Mouse (Mus musculus) midbrain, postnatal 0 days (tissue): Measurements from ENCODE around the gene Rhoa. TPM values are rescaled to one million over a fixed set of nuclear protein-coding genes. Genes with fewer than 3 reads are reported as not detected.

Experiments used
- ATAC-seq: fragments of 200-750 bp; cut with Nextera tagmentation; 2 replicates; pipeline ENCODE4 v1.8.0; 2017; ENCODE audit warnings: moderate number of reproducible peaks, mild to moderate bottlenecking, moderate TSS enrichment, moderate library complexity; ENCODE audit not compliant: low FRiP score
- DNase-seq: peaks from one replicate; pipeline ENCODE4 v3.0.0-alpha.2; 2015; ENCODE audit warnings: low spot score
- H3K27ac ChIP-seq: fragments of 300-500 bp; sonication (generic); 2 replicates; pipeline ENCODE4 v1.5.1; 2014; ENCODE audit warnings: low read depth, mild to moderate bottlenecking, low read length, mixed read lengths
- H3K27me3 ChIP-seq: fragments of 300-500 bp; sonication (generic); 2 replicates; pipeline ENCODE4 v1.6.1; 2014; ENCODE audit warnings: low read length, control low read depth, mixed read lengths; ENCODE audit not compliant: insufficient read depth
- H3K36me3 ChIP-seq: fragments of 300-500 bp; sonication (generic); 2 replicates; pipeline ENCODE4 v1.6.1; 2014; ENCODE audit warnings: low read length, control low read depth, mixed read lengths; ENCODE audit not compliant: insufficient read depth
- H3K4me1 ChIP-seq: fragments of 300-500 bp; sonication (generic); 2 replicates; pipeline ENCODE4 v1.6.1; 2014; ENCODE audit warnings: mild to moderate bottlenecking, control low read depth, antibody characterized with exemption, low read length, mixed read lengths; ENCODE audit not compliant: insufficient read depth
- H3K4me2 ChIP-seq: fragments of 300-500 bp; sonication (generic); 2 replicates; pipeline ENCODE4 v1.6.1; 2014; ENCODE audit warnings: low read depth, mild to moderate bottlenecking, low read length, mixed read lengths; ENCODE audit not compliant: poor library complexity, severe bottlenecking
- H3K4me3 ChIP-seq: fragments of 300-500 bp; sonication (generic); 2 replicates; pipeline ENCODE4 v1.5.1; 2014; ENCODE audit warnings: low read depth, mild to moderate bottlenecking, low read length, moderate library complexity
- H3K9ac ChIP-seq: fragments of 300-500 bp; sonication (generic); replicated peaks from 2 replicates; pipeline ENCODE4 v1.6.1; 2014; ENCODE audit warnings: mild to moderate bottlenecking, low read length, moderate library complexity, mixed read lengths; ENCODE audit not compliant: poor library complexity, severe bottlenecking
- H3K9me3 ChIP-seq: fragments of 300-500 bp; sonication (generic); 2 replicates; pipeline ENCODE4 v1.6.1; 2016; ENCODE audit warnings: low read length, control low read depth
- CTCF ChIP-seq: IDR thresholded peaks from 2 replicates; pipeline ENCODE4 v1.5.1; 2016; ENCODE audit warnings: antibody characterized with exemption, mild to moderate bottlenecking
- WGBS: fragments of 180-500 bp; shearing (Covaris S2); extraction: QIAGEN DNeasy Blood & Tissue Kit; methylation state at CpG from one replicate; pipeline ENCODE4 v1.1.7; 2014; 5-methylcytosine and 5-hydroxymethylcytosine counted together
- polyA plus RNA-seq: library from polyadenylated mRNA; unstranded; fragments of >200 nt; fragmentation: Nextera tagmentation; extraction: Ambion mirVana; gene quantifications from 2 replicates; pipeline ENCODE4 v1.2.1, GENCODE M21; 2015
- total RNA-seq: library from RNA; depleted of rRNA; stranded (reverse); fragments of >200 nt; gene quantifications from 2 replicates; pipeline ENCODE4 v1.2.3, GENCODE M21; 2014

Gene Rhoa
- total and polyA plus RNA-seq, 2 experiments from 2014 or later, result 120 to 252 TPM

GRCm38 (mm10) chr9:108272691-108273090, 33.2 kb upstream of the Rhoa start:
- TF ChIP-seq CTCF, result no peak
- 80% methylated on average over 5 of the region's 5 CpGs for whole genome bisulfite sequencing

GRCm38 (mm10) chr9:108273485-108273884, 32.4 kb upstream of the Rhoa start:
- DNase-seq, result no peak
- no peak for TF ChIP-seq CTCF
- Histone ChIP-seq H3K4me1 (no peaks in the 10 kb centered on the region), H3K9ac (no peak overlapping the region), H3K36me3 (no peaks in the 10 kb centered on the region), H3K4me3 (no peak overlapping the region), H3K27ac (no peak overlapping the region), H3K4me2 (no peak overlapping the region), H3K9me3 (no peaks in the 10 kb centered on the region), H3K27me3 (no peaks in the 10 kb centered on the region)
- no peak for ATAC-seq
- 76% methylated on average over 4 of the region's 4 CpGs for WGBS

More at GRCm38 (mm10) chr9:108272691-108273090, 33.2 kb upstream of the Rhoa start:
- Histone ChIP-seq H3K27me3 (no peaks in the 10 kb centered on the region), H3K9me3 (no peaks in the 10 kb centered on the region), H3K27ac (no peak overlapping the region), H3K4me1 (no peaks in the 10 kb centered on the region), H3K9ac (no peak overlapping the region), H3K36me3 (no peaks in the 10 kb centered on the region), H3K4me2 (no peak overlapping the region), H3K4me3 (no peak overlapping the region)
- DNase-seq (no peak), ATAC-seq (no peak)

GRCm38 (mm10) chr9:108274476-108275330, 31.2 kb upstream of the Rhoa start:
- Histone ChIP-seq H3K27me3 (no peaks in the 10 kb centered on the region), H3K4me1 (no peaks in the 10 kb centered on the region), H3K9me3 (no peaks in the 10 kb centered on the region), H3K27ac (no peak overlapping the region), H3K9ac (no peak overlapping the region), H3K36me3 (no peaks in the 10 kb centered on the region), H3K4me2 (no peak overlapping the region), H3K4me3 (no peak overlapping the region)
- WGBS, result 70% methylated on average over 5 of the region's 5 CpGs
- no peak for TF ChIP-seq CTCF
- DNase-seq (no peak), ATAC-seq (no peak)

DNA sequence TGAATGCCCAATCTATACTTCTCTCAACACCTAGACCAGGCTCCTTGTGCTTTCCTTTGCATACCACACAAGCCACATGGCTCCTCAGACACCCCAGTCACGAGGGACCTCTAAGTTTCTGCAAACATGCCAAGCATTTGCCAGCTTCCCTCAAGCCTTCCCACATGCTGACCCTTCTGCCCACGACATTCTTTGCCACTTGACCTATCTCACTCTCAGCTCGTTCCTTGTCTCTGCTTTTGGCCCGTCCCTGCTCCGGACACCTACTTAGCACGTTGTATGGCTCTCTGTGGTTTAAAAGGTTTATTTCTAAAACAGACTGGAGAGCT, 30.6 kb upstream of the Rhoa start:
- no peak overlapping the region for H3K4me3 ChIP-seq
- H3K4me1 ChIP-seq, result no peaks in the 10 kb centered on the region
- no peak for ATAC-seq
- no peaks in the 10 kb centered on the region for H3K27me3 ChIP-seq
- no peaks in the 10 kb centered on the region for H3K9me3 ChIP-seq
- DNase-seq, result no peak
- no peak overlapping the region for H3K9ac ChIP-seq
- H3K4me2 ChIP-seq, result no peak overlapping the region
- H3K27ac ChIP-seq, result no peak overlapping the region
- 71% methylated on average over 6 of the region's 6 CpGs for WGBS
- TF ChIP-seq CTCF, result no peak
- no peaks in the 10 kb centered on the region for H3K36me3 ChIP-seq

DNA sequence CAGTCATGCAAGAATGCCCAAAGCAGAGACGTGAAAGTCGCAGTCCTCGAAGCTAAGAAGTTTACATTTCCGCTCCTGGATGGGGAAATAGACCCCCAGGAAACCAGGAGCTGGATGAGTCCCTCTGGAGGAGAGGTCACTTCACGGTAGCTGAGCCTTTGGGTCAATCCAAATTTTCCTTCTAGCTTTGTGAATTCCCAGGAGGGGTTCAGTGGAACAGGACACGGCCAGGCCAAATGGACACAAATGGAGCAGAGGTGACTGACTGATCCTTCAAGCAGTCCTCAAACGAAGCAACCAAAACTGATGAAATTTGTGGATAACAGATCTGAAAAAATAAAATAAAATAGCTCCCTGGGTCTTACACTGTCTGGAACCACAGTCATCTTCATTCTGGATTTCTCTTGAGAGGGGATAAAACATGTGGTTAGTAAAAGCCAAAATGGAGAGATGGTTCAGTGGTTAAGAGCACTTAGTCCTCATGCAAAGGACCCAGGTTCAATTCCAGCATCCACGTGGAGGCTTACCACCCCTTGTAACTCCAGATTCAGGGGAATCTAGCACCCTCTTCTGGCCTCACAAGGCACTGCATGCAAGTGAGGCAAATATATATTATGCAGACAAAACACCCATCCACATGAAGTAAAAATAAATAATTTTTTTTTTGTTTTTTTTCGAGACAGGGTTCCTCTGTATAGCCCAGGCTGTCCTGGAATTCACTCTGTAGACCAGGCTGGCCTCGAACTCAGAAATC, 27.1 kb upstream of the Rhoa start:
- Histone ChIP-seq H3K9ac (no peak overlapping the region), H3K4me1 (no peaks in the 10 kb centered on the region), H3K9me3 (no peaks in the 10 kb centered on the region), H3K4me2 (no peak overlapping the region), H3K4me3 (no peak overlapping the region), H3K36me3 (no peaks in the 10 kb centered on the region), H3K27me3 (no peaks in the 10 kb centered on the region), H3K27ac (no peak overlapping the region)
- DNase-seq (no peak), ATAC-seq (no peak)
- WGBS, result 60% methylated on average over 10 of the region's 10 CpGs
- TF ChIP-seq CTCF, result peak; percentile 58
